Mouse (Mus musculus): ENCODE measurements at regions not wholly inside any gene's neighbourhood (a gene's known extent, or its start where the extent isn't known, plus 50 kb on each side); places are given as distances from the start of the nearest gene placed in this dataset.

DNA sequence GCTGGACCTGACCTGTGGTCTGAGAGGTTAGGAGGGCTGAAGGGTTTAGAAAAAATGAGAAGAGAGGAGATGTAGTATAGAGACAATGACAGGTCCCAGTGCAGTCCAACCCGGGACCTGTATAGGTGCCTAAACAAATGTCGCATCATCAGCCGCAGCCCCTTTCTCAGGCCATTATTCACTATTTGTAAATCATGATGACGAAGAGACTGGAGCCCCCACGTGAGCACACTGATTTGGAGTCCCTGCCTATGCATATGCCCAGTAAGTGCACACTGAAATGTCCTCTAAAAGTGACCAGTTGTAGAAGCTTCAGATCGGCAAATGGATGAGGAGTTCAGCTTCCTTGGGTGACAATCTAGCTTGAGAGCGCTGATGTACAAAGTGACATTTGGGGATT is 96.2 kb upstream of the Mpp6 start:
- no peak for TF ChIP-seq CTCF (IDR thresholded peaks at IDR 0.05; ENCODE audit: extremely low read depth, insufficient read depth, low read length)
- TF ChIP-seq POLR2A (IDR thresholded peaks at IDR 0.05; ENCODE audit: extremely low read depth, insufficient read depth, low read length) = no peak

Measured in cortical plate, adult 2 months (tissue).